Mouse (Mus musculus) urinary bladder, adult 2 months (tissue): ENCODE results near the gene Lin7a. TPM values are rescaled to one million over a fixed set of nuclear protein-coding genes. Genes with fewer than 3 reads are reported as not detected.

Experiments used
- DNase-seq: peaks from one replicate; pipeline ENCODE4 v3.0.0; 2022; ENCODE audit warnings: low spot score
- polyA plus RNA-seq: library from polyadenylated mRNA; depleted of rRNA; stranded (reverse); fragments of >200 nt; gene quantifications from 2 replicates; pipeline ENCODE4 v1.2.3, GENCODE M21; 2012; rRNA removed

Lin7a gene
- 1.0 and 1.2 TPM in 2 replicates for polyA plus RNA-seq

- peak; percentile 19 for DNase-seq
These were observed at the start of gene Lin7a for GRCm38 (mm10) chr10:107271321-107272130. TSS of gene Lin7a (plus strand) at chr10:107271686.

- no peak for DNase-seq
These were observed 49.8 kb upstream of the Lin7a start for GRCm38 (mm10) chr10:107221726-107222125.

- no peak for DNase-seq
These were observed 48.9 kb upstream of the Lin7a start for GRCm38 (mm10) chr10:107222406-107223185.

- no peak for DNase-seq
These were observed 48.4 kb upstream of the Lin7a start for GRCm38 (mm10) chr10:107223186-107223440.

GRCm38 (mm10) chr10:107223821-107224220 is 47.7 kb upstream of the Lin7a start:
- DNase-seq, result no peak

- no peak for DNase-seq
These were observed 46.7 kb upstream of the Lin7a start for GRCm38 (mm10) chr10:107224596-107225330.

- DNase-seq, result no peak
These were observed 46.1 kb upstream of the Lin7a start for GRCm38 (mm10) chr10:107225331-107225835.

GRCm38 (mm10) chr10:107225871-107226270 is 45.6 kb upstream of the Lin7a start:
- DNase-seq, result no peak

GRCm38 (mm10) chr10:107227901-107228300 is 43.6 kb upstream of the Lin7a start:
- DNase-seq, result no peak

GRCm38 (mm10) chr10:107228776-107229175 is 42.7 kb upstream of the Lin7a start:
- no peak for DNase-seq

GRCm38 (mm10) chr10:107229416-107229815 is 42.1 kb upstream of the Lin7a start:
- no peak for DNase-seq

GRCm38 (mm10) chr10:107230081-107230850 is 41.2 kb upstream of the Lin7a start:
- DNase-seq, result no peak

- DNase-seq, result no peak
These were observed 40.7 kb upstream of the Lin7a start for GRCm38 (mm10) chr10:107230851-107231130.

GRCm38 (mm10) chr10:107231421-107232010 is 40.0 kb upstream of the Lin7a start:
- DNase-seq, result no peak

- DNase-seq, result no peak
These were observed 38.9 kb upstream of the Lin7a start for GRCm38 (mm10) chr10:107232491-107233110.

GRCm38 (mm10) chr10:107233221-107233620 is 38.3 kb upstream of the Lin7a start:
- DNase-seq, result no peak

- DNase-seq, result no peak
These were observed 37.7 kb upstream of the Lin7a start for GRCm38 (mm10) chr10:107233825-107234224.

- DNase-seq, result no peak
These were observed 36.8 kb upstream of the Lin7a start for GRCm38 (mm10) chr10:107234421-107235400.

GRCm38 (mm10) chr10:107235496-107235895 is 36.0 kb upstream of the Lin7a start:
- DNase-seq, result no peak

- no peak for DNase-seq
These were observed 35.3 kb upstream of the Lin7a start for GRCm38 (mm10) chr10:107236211-107236610.
